Mouse (Mus musculus) thymus, adult 18-20 months (tissue): ENCODE measurements at regions not wholly inside any gene's neighbourhood (a gene's known extent, or its start where the extent isn't known, plus 50 kb on each side); places are given as distances from the start of the nearest gene placed in this dataset.

Source experiments
- DNase-seq, 2 experiments: peaks; one replicate each; pipeline ENCODE4 v3.0.0; 2022; ENCODE audit warnings: mixed read lengths in 2 of 2

DNA sequence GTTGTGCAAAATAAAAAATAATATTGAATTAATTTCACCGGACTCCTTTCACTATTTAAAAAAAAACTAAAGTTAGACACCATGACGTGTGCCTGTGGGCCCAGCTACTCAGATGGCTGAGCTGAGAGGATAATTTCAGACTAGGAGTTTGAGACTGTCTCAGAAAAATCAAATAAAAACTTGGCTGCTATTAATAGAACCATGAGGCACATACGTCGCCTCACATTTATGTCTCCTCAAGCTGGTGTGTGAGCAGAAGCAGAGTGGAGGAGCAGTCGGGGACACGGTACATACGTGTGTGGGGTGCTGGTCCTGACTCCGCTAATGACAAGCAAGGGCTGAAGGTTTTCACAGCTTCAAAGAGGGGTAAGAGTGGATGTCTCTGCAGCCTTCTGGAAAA is 52.8 kb upstream of the Dmrtb1 start:
- DNase-seq = no peak

DNA sequence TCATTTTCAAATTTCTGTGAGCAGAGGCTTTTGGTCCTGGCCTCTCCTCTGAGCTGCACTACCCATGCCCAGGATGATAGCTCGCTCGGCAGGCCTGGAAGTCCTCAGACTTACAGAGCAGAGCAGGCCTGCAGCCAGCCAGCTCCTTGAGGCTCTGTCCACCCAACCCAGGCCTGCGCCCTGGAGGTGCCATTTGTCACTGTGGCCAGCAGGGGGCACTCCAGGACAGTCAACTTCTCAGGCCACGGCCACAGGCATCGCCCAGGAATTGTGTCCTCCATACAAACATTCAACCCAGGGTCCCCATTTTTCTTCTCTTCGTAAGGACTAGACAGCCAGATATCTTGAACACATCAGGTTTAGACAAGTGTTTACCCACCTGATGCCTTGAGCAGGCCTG is 53.9 kb upstream of the Dmrtb1 start:
- DNase-seq = peak; percentile 41 to 52

DNA sequence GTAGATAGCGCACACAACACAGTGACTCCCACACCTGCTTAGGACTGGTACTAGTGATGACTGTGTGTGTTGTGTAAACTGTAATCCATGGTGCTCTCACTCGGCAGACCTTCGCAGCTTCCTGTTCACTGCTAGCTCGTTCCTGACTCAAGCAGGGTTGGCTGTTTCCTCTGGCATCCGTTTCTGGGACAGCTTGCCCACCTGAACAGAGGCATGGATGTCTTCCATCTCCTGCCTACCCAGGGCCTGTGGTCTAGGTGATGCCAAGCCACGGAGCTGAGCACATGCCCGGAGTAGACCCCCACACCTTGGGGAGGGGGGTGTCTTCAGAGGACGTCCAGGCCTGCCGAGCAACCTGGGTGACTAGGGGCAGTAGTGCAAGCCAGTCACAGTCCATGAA is 54.7 kb upstream of the Dmrtb1 start:
- no peak for DNase-seq

DNA sequence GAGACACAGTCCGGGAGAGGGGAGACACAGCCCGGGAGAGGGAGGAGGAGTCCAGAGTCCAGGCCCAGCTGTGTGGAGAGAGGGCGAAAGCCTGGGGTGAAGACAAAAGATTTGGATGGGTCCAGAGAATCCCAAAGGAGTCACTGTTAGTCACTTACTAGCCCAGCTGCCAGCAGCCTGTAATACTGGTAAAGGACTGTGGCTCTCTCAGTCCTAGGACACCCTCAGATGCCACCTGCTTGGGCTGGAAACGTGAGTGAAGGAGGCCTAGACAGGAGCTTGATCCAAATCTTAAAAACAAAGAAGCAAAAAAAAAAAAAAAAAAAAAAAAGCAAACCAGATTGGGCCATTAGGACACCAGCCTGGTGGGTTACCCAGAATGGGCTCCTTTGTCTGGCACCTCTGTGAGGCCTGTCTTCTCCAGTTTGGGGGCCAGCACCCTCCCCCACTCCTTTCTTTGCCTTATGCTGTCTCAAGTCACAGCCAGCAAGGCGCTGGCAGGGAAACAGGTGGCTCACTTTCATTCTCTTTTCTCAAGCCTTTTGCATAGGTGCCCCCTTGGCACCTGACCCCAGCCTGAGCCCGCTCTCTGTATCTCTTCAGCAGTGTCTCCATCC is 55.9 kb upstream of the Dmrtb1 start:
- DNase-seq = no peak

DNA sequence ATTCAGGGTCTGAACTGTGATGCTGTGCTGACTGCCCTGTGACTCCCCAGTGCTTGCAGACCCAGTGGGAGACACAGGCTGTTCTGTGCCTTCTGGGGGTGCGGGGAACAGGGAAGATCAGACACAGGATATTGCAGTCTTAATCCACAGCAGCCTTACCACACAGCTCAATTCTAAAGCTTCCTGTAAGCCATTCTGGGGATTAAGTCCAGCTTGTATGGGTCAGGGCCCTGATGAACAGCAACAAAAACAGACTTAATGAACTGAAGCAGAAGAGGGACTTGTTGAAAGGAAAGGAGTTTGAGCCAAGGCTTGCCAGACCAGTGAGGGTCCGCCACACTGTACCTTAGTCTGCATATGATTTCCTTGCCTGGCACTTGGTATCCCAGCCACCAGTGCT is 58.4 kb upstream of the Lrp8 start:
- DNase-seq = no peak

DNA sequence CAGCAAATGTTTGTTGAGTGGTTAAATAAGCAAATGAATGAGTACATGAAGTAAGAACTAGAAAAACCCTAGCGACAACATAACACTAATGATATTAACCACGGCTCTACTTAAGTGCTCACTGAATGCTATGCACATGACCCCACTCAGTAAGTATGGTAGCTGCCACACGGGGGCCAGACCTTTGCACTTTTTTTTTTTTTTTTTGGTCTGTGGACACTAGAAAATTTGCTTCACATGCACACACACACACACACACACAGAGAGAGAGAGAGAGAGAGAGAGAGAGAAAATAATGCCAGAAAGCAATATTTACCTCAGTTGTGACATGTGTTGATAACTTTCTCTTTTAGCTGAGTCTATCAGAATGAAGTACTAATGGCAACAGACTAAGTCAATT is 55.7 kb upstream of the Lrp8 start:
- DNase-seq = no peak

DNA sequence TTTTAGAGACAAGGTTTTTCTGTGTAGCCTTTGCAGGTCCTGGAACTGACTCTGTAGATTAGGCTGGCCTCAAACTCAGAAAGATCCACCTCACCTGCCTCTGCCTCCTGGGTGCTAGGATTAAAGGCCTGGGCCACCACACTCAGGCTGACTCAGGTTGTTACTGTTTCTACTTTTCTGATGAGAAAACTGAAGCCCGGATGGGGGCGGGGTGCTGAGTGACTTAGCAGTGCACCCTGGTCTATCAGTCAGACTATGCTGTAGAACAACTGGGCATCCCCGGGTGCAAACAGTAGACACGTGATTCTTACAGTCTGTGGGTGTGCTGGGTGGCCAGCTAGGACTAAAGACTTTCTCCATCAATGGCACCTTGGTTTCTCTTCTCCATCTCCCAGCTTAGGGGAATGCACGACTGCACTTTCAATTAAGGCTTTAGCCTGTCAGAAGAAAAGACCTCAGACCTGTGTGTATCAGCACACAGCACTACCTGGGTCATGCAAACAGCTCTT is 55.1 kb upstream of the Lrp8 start:
- DNase-seq = no peak

DNA sequence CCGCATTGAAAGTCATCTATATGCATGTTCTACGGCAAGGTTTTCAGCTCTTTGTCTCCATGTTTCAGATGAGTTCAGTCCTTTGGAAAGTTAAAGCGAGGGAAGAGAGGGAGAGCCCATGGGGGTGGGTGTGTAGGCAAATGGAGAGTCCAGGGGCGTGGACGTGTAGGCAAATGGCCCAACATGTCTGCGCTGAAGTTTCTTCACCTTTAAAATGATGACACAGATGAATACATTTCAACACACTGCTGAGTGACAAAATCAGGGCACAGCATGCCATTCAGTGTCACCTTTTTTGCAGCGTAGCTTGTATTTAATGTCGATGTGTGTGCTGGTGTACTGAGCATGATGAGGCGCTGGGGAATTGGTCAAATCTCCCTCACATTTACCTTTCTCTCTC is 54.6 kb upstream of the Lrp8 start:
- no peak for DNase-seq

DNA sequence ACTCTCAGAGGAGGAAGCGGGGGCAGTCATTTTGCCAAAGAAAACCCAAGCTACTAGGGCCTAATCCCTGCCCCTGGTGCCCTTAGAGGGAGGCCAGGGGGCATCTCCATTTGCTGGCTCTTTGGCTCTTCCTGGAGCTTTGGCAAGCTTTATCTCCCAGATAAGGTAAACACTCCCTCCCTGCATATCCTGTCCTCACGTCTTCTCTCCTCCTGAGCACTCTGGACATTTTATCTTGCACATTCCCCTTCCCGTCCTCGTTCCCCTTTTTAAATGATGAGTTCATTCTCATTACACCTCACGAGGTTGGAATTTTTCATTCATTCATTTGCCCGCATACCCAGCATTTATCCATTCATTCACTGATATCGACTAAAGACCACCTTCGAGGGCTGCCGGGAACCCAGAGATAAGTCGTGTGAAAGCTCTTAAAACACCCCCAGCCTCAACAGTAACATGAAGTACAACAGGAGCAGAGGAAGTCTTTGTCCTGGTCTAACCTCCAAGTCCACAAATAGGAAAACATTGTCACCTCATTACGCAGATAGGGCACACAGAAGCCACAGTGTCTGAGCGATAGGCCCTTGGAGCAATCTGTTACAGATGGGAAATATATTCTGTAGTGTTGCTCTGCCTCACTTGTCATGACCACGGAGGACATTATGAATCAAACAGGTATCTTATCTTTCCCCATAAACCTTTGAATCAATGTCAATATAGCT is 54.0 kb upstream of the Lrp8 start:
- DNase-seq = no peak

DNA sequence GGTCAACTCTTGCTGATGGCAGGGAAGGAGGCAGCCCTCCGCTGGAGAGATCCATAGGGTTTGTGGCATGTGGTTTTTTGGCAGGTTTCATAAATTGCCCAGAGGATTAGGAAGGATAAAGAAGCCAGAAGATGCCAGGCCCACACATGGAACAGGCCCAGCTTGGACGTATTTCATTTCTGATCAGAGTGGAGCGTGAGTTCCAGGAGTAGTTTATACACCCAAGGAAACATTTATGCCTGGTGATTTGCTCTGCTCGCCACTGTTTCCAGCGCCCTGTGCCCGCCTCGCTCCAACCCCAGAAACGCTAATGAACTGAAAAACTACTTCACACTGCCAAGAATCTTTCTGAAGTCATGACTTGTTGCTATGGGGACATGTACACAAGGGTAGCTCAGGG is 53.0 kb upstream of the Lrp8 start:
- no peak for DNase-seq

DNA sequence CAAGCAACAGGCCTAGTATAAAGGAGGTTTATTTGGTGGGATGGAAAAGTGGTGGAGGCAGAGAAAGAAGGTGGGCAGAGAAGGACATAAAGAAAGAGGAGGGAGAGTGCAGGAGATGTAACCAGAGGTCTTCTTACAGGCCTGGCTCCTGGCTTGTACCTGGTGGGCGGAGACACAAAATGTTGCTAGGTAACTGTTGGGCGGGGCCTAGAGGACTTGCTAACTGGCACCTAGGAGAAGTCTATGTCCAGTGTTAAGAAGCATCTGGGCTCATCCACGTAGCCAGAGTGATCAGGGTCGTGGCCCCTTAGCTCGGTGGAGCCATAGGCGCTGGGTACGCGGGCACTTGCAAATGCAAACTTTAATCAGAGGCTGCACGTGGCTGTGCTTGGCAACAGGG is 52.0 kb upstream of the Lrp8 start:
- DNase-seq = no peak
